Mouse (Mus musculus) liver, embryonic 15.5 days (tissue): Measurements from ENCODE around the gene Piwil1. TPM values are rescaled to one million over a fixed set of nuclear protein-coding genes. Genes with fewer than 3 reads are reported as not detected.

Source experiments
- ATAC-seq: fragments of 200-750 bp; cut with Nextera tagmentation; 2 replicates; pipeline ENCODE4 v1.8.0; 2017; ENCODE audit warnings: moderate number of reproducible peaks, mild to moderate bottlenecking, moderate library complexity; ENCODE audit not compliant: insufficient read depth
- H3K27ac ChIP-seq: fragments of 300-500 bp; sonication (generic); replicated peaks from 2 replicates; pipeline ENCODE4 v1.5.1; 2015; ENCODE audit warnings: mild to moderate bottlenecking, inconsistent platforms
- H3K27me3 ChIP-seq: fragments of 300-500 bp; sonication (generic); 2 replicates; pipeline ENCODE4 v1.6.1; 2015; ENCODE audit warnings: mild to moderate bottlenecking, inconsistent platforms
- H3K36me3 ChIP-seq: fragments of 300-500 bp; sonication (generic); replicated peaks from 2 replicates; pipeline ENCODE4 v1.6.1; 2015; ENCODE audit warnings: moderate library complexity, mild to moderate bottlenecking, inconsistent platforms
- H3K4me1 ChIP-seq: fragments of 300-500 bp; sonication (generic); replicated peaks from 2 replicates; pipeline ENCODE4 v1.6.1; 2015; ENCODE audit warnings: inconsistent platforms
- H3K4me2 ChIP-seq: fragments of 300-500 bp; sonication (generic); 2 replicates; pipeline ENCODE4 v1.6.1; 2015; ENCODE audit warnings: moderate library complexity, mild to moderate bottlenecking, inconsistent platforms
- H3K4me3 ChIP-seq: fragments of 300-500 bp; sonication (generic); replicated peaks from 2 replicates; pipeline ENCODE4 v1.5.1; 2015; ENCODE audit warnings: mild to moderate bottlenecking, inconsistent platforms
- H3K9ac ChIP-seq: fragments of 300-500 bp; sonication (generic); 2 replicates; pipeline ENCODE4 v1.6.1; 2015; ENCODE audit warnings: moderate library complexity, mild to moderate bottlenecking, inconsistent platforms
- H3K9me3 ChIP-seq: fragments of 300-500 bp; sonication (generic); replicated peaks from 2 replicates; pipeline ENCODE4 v1.6.1; 2016; ENCODE audit warnings: inconsistent platforms
- WGBS: fragments of 180-500 bp; shearing (Covaris S2); methylation state at CpG from one replicate; pipeline ENCODE4 v1.1.7; 2015; ENCODE audit warnings: mixed read lengths; ENCODE audit not compliant: insufficient replicate concordance; 5-methylcytosine and 5-hydroxymethylcytosine counted together
- polyA plus RNA-seq: library from polyadenylated mRNA; unstranded; fragments of >200 nt; fragmentation: Nextera tagmentation; extraction: Ambion mirVana; gene quantifications from 2 replicates; pipeline ENCODE4 v1.2.1, GENCODE M21; 2015

The Piwil1 gene
- polyA plus RNA-seq, 1 experiment from 2014 or later, result not detected

- no peak for ATAC-seq
- Histone ChIP-seq H3K9me3 (0 out of 2 replicates have a peak, but pooled peaks cover 9% of the 10 kb centered on the region), H3K36me3 (no peaks in the 10 kb centered on the region), H3K9ac (no peak overlapping the region), H3K4me3 (no peak overlapping the region), H3K4me2 (no peak overlapping the region), H3K27ac (no peak overlapping the region), H3K27me3 (no peaks in the 10 kb centered on the region), H3K4me1 (no peaks in the 10 kb centered on the region)
- WGBS, result 38% methylated on average over 15 of the region's 15 CpGs
Measured at GRCm38 (mm10) chr5:128684621-128685020, 17.7 kb upstream of the Piwil1 start.

- H3K9ac ChIP-seq, result no peak overlapping the region
- H3K4me3 ChIP-seq, result no peak overlapping the region
- H3K36me3 ChIP-seq, result no peaks in the 10 kb centered on the region
- no peak overlapping the region for H3K27ac ChIP-seq
- no peaks in the 10 kb centered on the region for H3K27me3 ChIP-seq
- no peak overlapping the region for H3K4me2 ChIP-seq
- ATAC-seq, result no peak
- 0 out of 2 replicates have a peak, but pooled peaks cover 9% of the 10 kb centered on the region for H3K9me3 ChIP-seq
- whole genome bisulfite sequencing, result 60% methylated on average over 5 of the region's 5 CpGs
- H3K4me1 ChIP-seq, result no peaks in the 10 kb centered on the region
Measured at GRCm38 (mm10) chr5:128687139-128687538, 15.2 kb upstream of the Piwil1 start.

- 52% methylated on average over 6 of the region's 6 CpGs for WGBS
- no peaks in the 10 kb centered on the region for H3K36me3 ChIP-seq
- ATAC-seq, result no peak
Measured at GRCm38 (mm10) chr5:128694107-128694506, 8.2 kb upstream of the Piwil1 start.

GRCm38 (mm10) chr5:128694611-128695325 lies 7.6 kb upstream of the Piwil1 start:
- Histone ChIP-seq H3K4me2 (no peak overlapping the region), H3K27me3 (no peaks in the 10 kb centered on the region), H3K4me3 (no peak overlapping the region), H3K4me1 (no peaks in the 10 kb centered on the region), H3K9me3 (no peaks in the 10 kb centered on the region), H3K27ac (no peak overlapping the region), H3K36me3 (no peaks in the 10 kb centered on the region), H3K9ac (no peak overlapping the region)
- ATAC-seq, result no peak
- WGBS, result 69% methylated on average over 18 of the region's 18 CpGs

More at GRCm38 (mm10) chr5:128694107-128694506, 8.2 kb upstream of the Piwil1 start:
- Histone ChIP-seq H3K27me3 (no peaks in the 10 kb centered on the region), H3K4me3 (no peak overlapping the region), H3K9ac (no peak overlapping the region), H3K9me3 (no peaks in the 10 kb centered on the region), H3K4me2 (no peak overlapping the region), H3K27ac (no peak overlapping the region), H3K4me1 (no peaks in the 10 kb centered on the region)

GRCm38 (mm10) chr5:128696824-128697223 lies 5.5 kb upstream of the Piwil1 start:
- H3K27me3 ChIP-seq, result no peaks in the 10 kb centered on the region
- WGBS, result 68% methylated on average over 10 of the region's 10 CpGs
- H3K27ac ChIP-seq, result no peak overlapping the region
- H3K36me3 ChIP-seq, result no peaks in the 10 kb centered on the region
- no peaks in the 10 kb centered on the region for H3K4me1 ChIP-seq
- H3K4me3 ChIP-seq, result no peak overlapping the region
- no peak overlapping the region for H3K4me2 ChIP-seq
- ATAC-seq, result no peak
- no peak overlapping the region for H3K9ac ChIP-seq
- H3K9me3 ChIP-seq, result no peaks in the 10 kb centered on the region

- WGBS, result 46% methylated on average over 11 of the region's 11 CpGs
- Histone ChIP-seq H3K27me3 (no peaks in the 10 kb centered on the region), H3K36me3 (no peaks in the 10 kb centered on the region), H3K9me3 (no peaks in the 10 kb centered on the region), H3K9ac (no peak overlapping the region), H3K27ac (no peak overlapping the region), H3K4me3 (no peak overlapping the region), H3K4me1 (no peaks in the 10 kb centered on the region), H3K4me2 (no peak overlapping the region)
- no peak for ATAC-seq
Measured at GRCm38 (mm10) chr5:128700716-128701115, 1.6 kb upstream of the Piwil1 start.

GRCm38 (mm10) chr5:128703688-128704087 lies 1.4 kb downstream of the Piwil1 start:
- H3K4me1 ChIP-seq, result no peaks in the 10 kb centered on the region
- ATAC-seq, result no peak
- no peak overlapping the region for H3K27ac ChIP-seq
- H3K4me2 ChIP-seq, result no peak overlapping the region
- 41% methylated on average over 10 of the region's 10 CpGs for WGBS
- H3K27me3 ChIP-seq, result no peaks in the 10 kb centered on the region
- H3K9me3 ChIP-seq, result no peaks in the 10 kb centered on the region
- no peak overlapping the region for H3K4me3 ChIP-seq
- H3K36me3 ChIP-seq, result no peaks in the 10 kb centered on the region
- no peak overlapping the region for H3K9ac ChIP-seq

GRCm38 (mm10) chr5:128704134-128704904 lies 2.0 kb downstream of the Piwil1 start:
- no peaks in the 10 kb centered on the region for H3K9me3 ChIP-seq
- H3K4me1 ChIP-seq, result no peaks in the 10 kb centered on the region
- H3K27me3 ChIP-seq, result no peaks in the 10 kb centered on the region
- ATAC-seq, result no peak
- WGBS, result 33% methylated on average over 16 of the region's 19 CpGs
- H3K36me3 ChIP-seq, result no peaks in the 10 kb centered on the region
- H3K4me3 ChIP-seq, result no peak overlapping the region
- no peak overlapping the region for H3K9ac ChIP-seq
- H3K27ac ChIP-seq, result no peak overlapping the region
- H3K4me2 ChIP-seq, result no peak overlapping the region

- no peak for ATAC-seq
- Histone ChIP-seq H3K36me3 (no peaks in the 10 kb centered on the region), H3K27ac (no peak overlapping the region), H3K27me3 (no peaks in the 10 kb centered on the region), H3K4me2 (no peak overlapping the region), H3K4me1 (no peaks in the 10 kb centered on the region), H3K4me3 (no peak overlapping the region), H3K9ac (no peak overlapping the region), H3K9me3 (no peaks in the 10 kb centered on the region)
- WGBS, result 95% methylated on average over 1 of the region's 1 CpGs
Measured at GRCm38 (mm10) chr5:128706467-128706866, 4.1 kb downstream of the Piwil1 start.

GRCm38 (mm10) chr5:128707271-128707670 lies 4.9 kb downstream of the Piwil1 start:
- Histone ChIP-seq H3K9ac (no peak overlapping the region), H3K4me1 (no peaks in the 10 kb centered on the region), H3K36me3 (no peaks in the 10 kb centered on the region), H3K4me3 (no peak overlapping the region), H3K4me2 (no peak overlapping the region), H3K27me3 (no peaks in the 10 kb centered on the region), H3K27ac (no peak overlapping the region), H3K9me3 (no peaks in the 10 kb centered on the region)
- WGBS, result 80% methylated on average over 11 of the region's 11 CpGs
- ATAC-seq, result no peak

- H3K9ac ChIP-seq, result no peak overlapping the region
- H3K9me3 ChIP-seq, result 0 out of 2 replicates have a peak, but pooled peaks cover under 1% of the 10 kb centered on the region
- no peaks in the 10 kb centered on the region for H3K4me1 ChIP-seq
- no peak overlapping the region for H3K4me3 ChIP-seq
- H3K36me3 ChIP-seq, result no peaks in the 10 kb centered on the region
- no peaks in the 10 kb centered on the region for H3K27me3 ChIP-seq
- no peak for ATAC-seq
- H3K27ac ChIP-seq, result no peak overlapping the region
- no peak overlapping the region for H3K4me2 ChIP-seq
- WGBS, result 69% methylated on average over 5 of the region's 5 CpGs
Measured at GRCm38 (mm10) chr5:128708929-128709328, 6.6 kb downstream of the Piwil1 start.
